Mouse (Mus musculus) left cerebral cortex, postnatal 10 days (tissue): ENCODE results near the gene Vtn. TPM values are rescaled to one million over a fixed set of nuclear protein-coding genes. Genes with fewer than 3 reads are reported as not detected.

Source experiments
- DNase-seq, 2 experiments: peaks; one replicate each; pipeline ENCODE4 v3.0.0; 2021 to 2022; ENCODE audit warnings: low spot score in 2 of 2, mixed read lengths in 1 of 2; ENCODE audit errors: extremely low spot score in 1 of 2
- intact Hi-C: fragments of 180-260 bp; cut with DNase I; formaldehyde crosslinking; loops from one replicate; pipeline ENCODE4 v1.15.1; 2025
- total RNA-seq, 2 experiments: library from RNA; stranded (reverse); gene quantifications; 2 replicates each; pipeline ENCODE4 v1.2.3; 2021

Vtn gene
- total RNA-seq, 2 experiments from 2014 or later = 74.5 to 75.4 TPM

DNA sequence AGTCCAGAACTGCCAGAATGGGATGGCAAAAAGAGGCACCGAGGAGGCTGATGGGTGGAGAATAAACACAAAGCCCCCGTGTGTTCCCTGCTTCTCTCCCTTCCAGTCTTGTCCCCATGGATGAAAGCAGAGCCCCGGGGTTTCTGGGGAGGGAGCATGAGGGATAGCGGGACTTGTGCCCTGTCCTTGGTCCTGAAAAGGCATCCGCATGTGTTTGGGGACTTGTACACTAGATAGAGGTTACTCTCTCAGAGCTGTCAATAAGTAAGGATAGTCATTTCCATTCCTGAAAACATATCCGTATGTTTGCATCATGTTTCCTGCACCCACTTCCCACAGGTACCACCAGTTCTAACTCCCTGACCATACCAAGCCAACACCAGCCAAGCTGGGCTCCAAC lies 3.0 kb upstream of the Vtn start:
- DNase-seq = no peak
- intact Hi-C loops = no loop called here

DNA sequence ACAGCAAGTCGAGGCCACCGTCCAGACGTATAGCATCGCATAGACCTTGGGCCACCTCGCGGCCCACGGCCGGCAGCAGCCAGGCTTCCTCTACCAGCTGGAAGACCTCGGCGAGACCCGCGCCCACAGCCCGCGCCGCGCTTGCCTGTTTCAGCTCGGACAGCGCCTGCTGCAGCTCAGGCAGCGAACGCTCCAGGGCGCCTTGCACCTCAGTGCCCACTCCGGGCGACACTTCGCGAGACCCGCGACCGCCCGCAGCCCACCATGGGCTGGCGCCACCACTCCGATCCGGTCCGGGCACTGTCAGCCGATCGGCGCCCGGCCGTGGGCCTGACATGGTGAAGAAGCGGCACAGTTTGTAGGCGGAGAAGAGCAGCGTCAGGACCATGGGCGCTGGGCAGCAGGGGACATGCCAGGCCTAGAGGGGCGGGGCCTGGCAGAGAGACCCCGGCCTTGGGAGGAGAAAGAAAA lies 1.8 kb upstream of the Vtn start:
- intact Hi-C loops = no loop called here
- peak; percentile 28 to 67 for DNase-seq

DNA sequence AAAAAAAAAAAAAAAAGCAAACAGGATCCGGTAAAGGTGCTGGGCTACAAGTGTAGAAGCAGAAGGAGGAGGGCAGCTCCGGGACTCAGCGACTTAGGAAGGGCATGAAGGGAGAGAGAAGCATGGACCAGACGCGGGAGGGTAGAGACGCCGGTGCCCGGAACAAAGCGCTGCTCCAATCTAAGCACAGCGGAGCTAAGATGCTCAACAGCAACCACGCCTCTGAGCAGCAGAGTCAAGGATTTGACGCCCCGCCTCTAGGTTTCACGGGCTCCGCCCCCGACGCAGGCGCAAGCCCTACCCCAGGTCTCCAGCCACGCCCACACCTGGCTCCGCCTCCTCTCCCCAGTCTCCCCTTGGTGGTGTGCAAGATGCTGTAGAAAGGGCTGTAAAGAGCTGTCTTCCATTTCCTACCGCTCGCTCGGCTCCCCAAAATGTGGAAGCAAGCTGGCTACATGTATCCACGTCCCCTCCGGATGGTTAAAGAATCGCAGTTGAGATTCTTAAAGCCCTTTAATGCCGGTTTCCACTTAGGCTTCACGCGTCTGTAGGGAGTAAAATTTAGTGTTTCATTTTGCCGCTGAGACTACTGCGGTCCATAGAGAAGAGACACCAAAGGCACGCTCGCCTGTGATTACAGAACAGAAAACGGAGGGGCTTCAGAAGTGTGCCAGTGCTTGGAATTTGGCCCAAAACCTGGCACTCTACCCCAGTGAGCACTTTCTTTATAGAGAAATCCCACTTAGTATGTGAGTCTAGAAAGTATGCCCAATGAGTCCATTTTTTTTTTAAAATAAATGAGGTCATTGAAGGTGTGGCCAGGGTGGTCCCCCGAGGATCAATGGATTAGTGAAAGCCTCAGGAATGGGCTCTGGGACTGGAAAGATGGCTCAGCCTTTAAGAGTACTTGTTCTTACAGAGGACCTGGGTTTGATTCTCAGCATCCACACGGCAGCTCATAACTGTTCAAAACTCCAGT lies 1.1 kb upstream of the Vtn start, which contains the start of gene Sarm1:
Sarm1 (minus strand) TSS at position 211 of the 979 bp plus-strand sequence.
- intact Hi-C loops = no loop called here

DNA sequence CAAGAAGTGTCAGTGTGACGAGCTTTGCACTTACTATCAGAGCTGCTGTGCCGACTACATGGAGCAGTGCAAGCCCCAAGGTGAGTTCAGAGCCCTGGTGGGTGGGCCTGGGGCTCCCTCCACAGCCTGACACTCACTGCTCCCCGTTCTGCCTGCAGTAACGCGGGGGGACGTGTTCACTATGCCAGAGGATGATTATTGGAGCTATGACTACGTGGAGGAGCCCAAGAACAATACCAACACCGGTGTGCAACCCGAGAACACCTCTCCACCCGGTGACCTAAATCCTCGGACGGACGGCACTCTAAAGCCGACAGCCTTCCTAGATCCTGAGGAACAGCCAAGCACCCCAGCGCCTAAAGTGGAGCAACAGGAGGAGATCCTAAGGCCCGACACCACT lies 652 bp downstream of the Vtn start:
- intact Hi-C loops = no loop called here
- no peak for DNase-seq

More for the DNA sequence above, 1.1 kb upstream of the Vtn start, which contains the start of gene Sarm1:
- peak; percentile 94 to 97 for DNase-seq

DNA sequence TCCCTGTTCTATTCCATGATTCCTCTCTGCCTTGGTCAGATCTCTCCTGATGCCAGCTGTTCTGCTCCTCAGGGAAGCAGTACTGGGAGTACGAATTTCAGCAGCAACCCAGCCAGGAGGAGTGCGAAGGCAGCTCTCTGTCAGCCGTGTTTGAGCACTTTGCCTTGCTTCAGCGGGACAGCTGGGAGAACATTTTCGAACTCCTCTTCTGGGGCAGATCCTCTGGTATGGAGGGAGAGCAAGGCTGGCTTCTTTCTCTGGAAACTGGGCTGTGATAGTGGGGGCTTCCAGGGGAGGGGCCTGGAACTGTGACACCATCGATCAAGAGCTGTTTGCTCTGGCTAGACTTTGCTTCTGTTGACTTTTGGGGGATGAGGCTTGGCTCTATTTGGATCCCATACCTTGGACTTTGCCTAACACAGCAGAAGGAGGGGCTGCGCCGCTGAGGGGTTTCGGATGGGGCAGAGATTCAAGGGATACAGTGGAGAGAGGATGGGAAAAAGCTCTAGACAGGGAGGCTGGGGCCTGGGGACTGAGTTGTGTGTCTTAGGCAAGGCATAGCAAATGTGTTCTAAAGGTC lies 1.8 kb downstream of the Vtn start:
- DNase-seq = no peak
- intact Hi-C loops = no loop called here

DNA sequence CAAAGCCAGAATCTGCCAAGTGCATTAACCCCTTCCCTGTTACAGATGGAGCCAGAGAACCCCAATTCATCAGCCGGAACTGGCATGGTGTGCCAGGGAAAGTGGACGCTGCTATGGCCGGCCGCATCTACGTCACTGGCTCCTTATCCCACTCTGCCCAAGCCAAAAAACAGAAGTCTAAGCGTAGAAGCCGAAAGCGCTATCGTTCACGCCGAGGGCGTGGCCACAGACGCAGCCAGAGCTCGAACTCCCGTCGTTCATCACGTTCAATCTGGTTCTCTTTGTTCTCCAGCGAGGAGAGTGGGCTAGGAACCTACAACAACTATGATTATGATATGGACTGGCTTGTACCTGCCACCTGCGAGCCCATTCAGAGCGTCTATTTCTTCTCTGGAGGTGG lies 2.6 kb downstream of the Vtn start:
- intact Hi-C loops = no loop called here
- no peak for DNase-seq

DNA sequence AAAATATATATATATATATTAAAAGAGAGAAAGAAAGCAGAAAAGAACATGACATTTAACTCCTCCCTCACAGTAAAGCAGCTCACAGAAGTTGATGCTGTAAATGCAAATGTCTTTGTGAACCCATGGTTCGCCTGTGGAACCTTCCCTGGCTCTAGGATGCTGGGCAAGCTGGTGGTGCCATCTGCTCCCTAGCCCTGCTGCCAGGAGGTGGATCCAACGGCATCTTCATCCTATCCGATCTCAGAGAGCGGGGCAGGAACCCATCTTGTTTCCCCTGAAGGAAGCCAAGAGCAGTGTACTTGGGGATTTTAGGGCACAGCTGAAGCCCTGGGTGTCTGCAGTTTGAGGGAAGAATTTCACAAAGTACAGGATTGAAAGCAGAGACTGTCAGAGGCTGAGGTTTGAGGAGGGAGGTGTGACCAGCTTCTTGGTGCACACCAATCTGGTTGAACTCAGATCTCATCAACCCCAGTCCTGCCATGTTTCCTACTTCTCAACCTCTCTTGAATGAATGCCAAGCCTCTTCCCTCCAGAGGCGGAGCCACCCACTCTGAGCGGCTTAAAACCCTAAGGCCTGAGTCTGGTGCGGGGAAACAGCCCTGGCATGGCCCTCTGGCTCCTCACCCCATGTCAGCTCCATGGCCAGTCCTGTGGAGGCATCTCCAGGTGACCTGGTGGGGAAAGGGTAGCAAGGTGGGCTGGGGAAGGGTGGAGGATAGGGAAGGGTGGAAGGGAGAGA lies 4.2 kb downstream of the Vtn start, which contains the start of gene Sebox:
Sebox (plus strand) TSS at position 539 of the 742 bp plus-strand sequence.
- intact Hi-C loops = no loop called here
- DNase-seq = no peak

DNA sequence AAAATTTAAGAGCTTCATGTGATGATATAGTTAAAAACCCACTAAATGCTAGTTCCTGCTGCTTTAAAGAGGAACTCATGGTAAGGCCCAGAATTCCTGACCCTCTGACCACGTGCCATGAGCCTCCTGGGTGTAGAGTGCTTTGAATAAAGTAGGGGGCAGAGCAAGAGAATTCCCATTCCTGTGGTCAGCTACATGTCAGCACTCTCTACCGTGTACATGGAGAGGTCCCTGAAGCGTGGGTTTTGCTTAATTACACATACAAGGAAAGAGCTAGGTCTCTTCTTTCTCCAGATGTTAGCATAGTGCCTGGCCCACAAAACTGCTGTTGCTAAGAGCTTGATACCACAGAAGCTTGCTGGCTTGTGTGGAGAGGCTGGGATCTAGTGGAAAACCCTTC lies 6.5 kb downstream of the Vtn start:
- no peak for DNase-seq
- intact Hi-C loops = no loop called here

DNA sequence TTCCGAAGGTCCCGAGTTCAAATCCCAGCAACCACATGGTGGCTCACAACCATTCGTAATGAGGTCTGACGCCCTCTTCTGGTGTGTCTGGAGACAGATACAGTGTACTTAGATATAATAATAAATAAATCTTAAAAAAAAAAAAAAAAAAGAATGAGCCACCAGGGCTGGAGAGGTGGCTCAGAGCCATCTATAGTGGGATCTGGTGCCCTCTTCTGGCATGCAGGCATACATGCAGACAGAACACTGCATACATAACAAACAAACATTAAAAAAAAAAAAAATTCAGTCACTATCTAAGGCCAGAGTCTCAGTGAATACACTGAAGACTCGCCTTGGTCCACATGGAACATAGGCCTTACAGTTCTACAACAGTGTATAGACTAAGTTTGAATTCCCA lies 10.3 kb downstream of the Vtn start:
- intact Hi-C loops = no loop called here
- DNase-seq = no peak

DNA sequence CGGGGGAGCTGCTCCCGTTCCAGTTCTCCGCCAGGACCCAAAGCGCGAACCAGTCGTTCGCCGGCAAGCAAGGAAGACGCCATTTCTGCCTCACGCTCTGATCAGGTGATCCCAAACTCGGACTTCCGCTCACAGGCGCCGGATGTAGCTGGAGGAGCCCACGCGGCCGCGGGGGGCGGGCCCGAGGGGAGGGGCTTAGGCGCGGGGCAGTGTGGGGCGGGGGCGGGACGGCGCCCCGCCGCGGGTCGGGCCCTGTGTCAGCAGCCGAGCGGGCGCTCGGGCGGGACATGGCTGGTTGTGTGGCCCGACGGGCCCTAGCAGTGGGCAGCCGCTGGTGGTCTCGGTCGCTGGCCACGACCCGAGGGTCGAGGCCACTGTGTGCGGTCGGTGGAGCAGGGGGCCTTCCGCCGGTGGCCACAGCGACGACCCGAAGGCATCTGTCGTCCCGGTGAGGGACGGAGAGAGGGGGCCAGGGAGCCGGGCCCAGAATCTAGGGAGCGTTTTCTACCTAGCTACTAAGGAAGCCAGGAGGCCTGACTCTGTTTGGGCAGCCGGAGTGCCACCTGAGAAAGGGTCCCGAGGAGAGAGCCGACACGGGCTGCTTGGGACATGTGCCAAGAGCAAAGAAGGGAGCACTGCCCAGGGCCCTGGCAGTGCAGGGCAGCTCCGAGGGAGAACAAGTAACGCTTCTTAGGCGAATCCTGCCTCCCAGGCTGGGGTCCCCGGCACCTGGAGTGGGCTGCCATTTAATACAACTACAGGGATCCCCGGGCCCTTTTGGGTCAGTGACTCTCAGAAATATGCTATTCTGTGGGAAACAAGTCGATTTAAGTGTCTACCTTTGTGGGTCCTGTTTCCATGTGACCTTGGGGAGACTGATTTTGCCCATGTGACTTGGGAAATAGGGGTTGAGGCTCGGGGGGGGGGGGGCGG lies 13.4 kb downstream of the Vtn start, which contains the start of the genes Tmem199 and Poldip2:
Tmem199 (minus strand) TSS at position 148 of the 933 bp plus-strand sequence.
Poldip2 (plus strand) TSS at position 169 of the 933 bp plus-strand sequence.
- intact Hi-C loops = no loop called here
- peak; percentile 85 to 95 for DNase-seq

DNA sequence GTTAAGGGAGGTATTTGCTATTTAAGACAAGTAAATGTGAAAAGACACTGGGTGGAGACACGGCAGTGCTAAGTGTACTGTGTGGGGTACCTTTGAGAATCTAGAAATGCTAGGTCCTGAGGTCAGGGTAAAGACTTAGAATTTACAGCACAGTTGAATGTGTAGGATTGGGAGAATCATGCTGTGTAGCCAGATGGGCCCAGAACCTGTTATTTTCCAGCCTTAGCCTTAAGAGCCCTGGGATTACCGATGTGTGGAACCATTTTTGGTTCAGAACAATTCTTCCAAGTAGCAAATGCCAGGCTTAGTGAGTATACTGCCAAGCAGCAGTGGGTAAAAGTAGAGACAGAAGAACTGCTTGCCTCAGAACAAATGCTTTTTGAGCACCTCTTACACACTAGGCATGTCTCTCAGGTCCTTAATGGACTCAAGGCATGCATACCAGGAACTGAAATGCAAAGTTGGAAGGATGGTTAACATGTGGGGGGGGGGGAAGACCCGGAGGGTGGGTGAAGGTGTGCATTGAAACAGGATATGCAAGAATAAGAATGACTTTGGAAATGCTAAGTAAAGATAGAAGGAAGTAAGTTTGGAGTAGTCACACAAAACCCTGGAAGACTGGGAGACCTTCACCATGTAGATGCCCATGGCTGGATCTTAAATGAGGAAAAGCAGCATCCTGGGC lies 14.4 kb downstream of the Vtn start:
- intact Hi-C loops = no loop called here

DNA sequence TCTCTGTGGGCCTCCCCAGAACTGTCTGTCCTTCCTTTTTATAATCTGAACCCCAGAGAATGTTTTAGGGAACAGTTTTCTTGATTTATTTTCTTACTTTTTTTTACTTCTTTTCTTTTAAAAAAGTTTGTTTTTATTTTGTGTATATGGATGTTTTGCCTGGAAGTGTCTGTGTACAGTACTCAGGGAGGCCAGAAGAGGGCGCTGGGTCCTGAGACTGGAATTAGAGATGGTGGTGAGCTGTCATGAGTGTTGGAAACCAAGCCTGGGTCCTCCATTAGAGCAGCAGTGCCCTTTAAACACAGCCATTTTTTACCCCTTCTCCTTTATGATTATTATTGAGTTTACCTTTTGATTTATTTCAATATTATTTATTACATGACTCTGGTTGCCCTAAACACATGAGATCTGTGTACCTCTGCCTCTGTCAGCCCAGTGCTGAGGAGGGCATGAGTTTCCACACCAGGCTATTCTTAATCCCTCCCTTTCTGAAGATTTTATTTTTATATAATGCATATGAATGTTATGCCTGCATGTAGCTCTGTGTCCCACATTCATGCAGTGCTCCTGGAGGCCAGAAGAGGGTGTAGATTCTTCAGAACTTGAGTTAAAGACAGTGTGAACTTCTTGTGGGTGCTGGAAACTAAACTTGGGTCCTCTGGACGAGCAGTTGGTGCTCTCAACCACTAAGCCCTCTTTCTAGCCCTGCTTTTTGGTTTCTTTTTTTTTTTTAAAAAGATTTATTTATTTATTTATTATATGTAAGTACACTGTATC lies 16.8 kb downstream of the Vtn start:
- no peak for DNase-seq
- intact Hi-C loops = no loop called here

More for the DNA sequence above, 14.4 kb downstream of the Vtn start:
- no peak for DNase-seq

DNA sequence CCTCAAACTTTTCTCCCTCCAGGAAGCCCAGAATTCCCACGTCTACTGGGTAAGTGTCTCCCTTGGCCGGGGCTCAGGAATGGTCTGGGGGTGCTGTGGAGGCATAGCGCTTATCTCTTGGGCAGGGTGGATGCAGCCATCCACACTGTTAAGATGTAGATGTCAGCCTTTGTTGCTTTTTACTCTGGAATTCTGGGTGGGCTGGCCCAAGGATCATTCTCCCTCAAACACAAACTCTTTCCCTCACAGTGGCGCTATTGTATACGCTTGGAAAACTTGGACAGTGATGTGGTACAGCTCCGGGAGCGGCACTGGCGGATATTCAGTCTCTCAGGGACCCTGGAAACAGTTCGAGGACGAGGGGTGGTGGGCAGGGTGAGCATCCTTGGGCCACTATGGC lies 20.0 kb downstream of the Vtn start:
- intact Hi-C loops = no loop called here
- no peak for DNase-seq

DNA sequence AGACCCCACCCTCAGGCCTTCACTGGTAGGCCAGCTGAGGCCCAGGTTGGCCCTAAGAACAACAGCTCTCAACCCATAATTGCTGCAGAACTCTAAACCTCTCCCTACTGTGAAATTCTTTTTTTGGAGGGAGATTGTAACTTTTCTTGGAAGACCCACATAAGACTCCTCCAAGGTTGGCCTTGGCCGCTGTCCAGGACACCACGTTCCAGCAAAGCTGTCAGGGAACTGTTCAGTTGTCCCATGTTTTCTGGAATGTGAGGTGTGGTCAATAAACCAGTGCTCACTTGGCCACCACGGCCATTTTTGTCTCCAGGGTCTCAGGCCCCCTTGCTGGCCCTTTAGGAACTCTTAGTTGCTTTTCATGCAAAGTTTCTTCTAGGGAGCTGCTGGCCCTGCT lies 23.0 kb downstream of the Vtn start:
- intact Hi-C loops = no loop called here
- no peak for DNase-seq

DNA sequence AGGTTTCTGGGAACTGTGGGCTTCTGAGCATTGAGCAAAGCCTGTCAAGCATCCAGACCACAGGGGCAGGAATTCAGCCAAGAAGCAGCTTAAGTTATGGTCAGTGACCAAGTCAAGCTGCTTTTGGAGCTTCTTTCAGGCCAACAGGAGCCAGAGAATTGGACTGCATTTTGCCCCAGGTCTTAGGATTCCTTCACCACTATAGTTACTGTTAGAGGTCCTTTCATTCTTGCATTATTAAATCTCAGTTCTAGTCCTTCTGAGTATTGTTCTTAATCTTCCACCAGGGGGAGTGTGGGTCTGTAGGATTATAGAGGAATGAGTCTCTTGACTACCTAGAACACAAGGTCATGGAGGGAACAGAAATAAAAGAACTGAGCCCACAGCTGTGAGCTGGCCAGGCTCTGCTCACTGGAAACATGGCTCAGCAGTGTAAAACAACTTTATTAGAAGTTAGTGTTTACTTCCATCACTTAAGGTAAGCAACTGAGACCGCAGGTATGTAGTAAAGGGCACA lies 23.6 kb downstream of the Vtn start:
- DNase-seq = no peak
- intact Hi-C loops = no loop called here

DNA sequence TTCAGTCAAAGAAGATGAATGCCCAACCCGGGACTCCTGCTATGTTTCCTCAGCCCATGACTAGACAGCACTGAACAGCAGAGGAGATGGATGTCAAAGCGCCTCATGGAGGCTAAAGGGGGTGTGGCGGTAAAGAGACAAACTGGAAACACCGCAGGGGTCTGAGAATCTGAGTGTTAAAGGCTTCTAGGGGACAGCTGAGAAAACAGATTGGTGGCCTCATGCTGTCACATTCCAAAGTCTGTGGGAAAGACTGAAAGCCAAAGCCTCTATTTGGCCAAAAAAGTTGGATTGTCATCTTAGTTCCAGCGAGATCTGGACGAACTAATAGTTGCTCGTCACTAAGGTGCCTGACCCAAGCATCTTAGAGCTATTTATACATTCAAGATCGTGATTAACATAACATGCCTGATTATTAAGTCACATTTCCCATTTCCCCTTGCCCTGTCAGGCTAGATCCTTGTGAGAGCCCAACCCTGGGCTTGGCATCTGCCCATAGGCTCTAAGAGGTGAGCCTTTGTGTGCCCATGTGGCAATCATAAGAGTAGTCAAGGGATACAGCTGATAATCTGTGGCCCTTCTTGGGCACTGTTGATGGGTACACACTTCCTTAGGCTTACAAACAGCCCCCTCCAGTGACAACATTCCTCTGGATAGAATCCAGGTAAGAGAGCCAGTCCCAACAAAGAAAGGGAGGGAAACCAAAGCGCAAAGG lies 24.5 kb downstream of the Vtn start:
- intact Hi-C loops = no loop called here
- peak in 1 of 2 experiments; percentile 67 for DNase-seq
